Mouse (Mus musculus) liver, embryonic 13.5 days (tissue): ENCODE measurements around the gene Cdc26. TPM values are rescaled to one million over a fixed set of nuclear protein-coding genes. Genes with fewer than 3 reads are reported as not detected.

Source experiments
- polyA plus RNA-seq: library from polyadenylated mRNA; unstranded; fragments of >200 nt; fragmentation: Nextera tagmentation; extraction: Ambion mirVana; gene quantifications from 2 replicates; pipeline ENCODE4 v1.2.1, GENCODE M21; 2015

Gene Cdc26
- polyA plus RNA-seq, 1 experiment from 2014 or later: 77.7 TPM

Other genes with a start within 250 kb of the Cdc26 start
- 0.47 and 0.78 TPM in 2 replicates for gene Zfp37, start 177.6 kb downstream of the Cdc26 start, polyA plus RNA-seq
- 5.6 and 6.7 TPM in 2 replicates for gene Slc31a2, start 146.1 kb downstream of the Cdc26 start, polyA plus RNA-seq
- 15.5 and 15.7 TPM in 2 replicates for gene Fkbp15, start 48.1 kb downstream of the Cdc26 start, polyA plus RNA-seq
- 39.0 and 48.8 TPM in 2 replicates for gene Slc31a1, start 47.9 kb downstream of the Cdc26 start, polyA plus RNA-seq
- 13.1 and 15.2 TPM in 2 replicates for gene Prpf4, start 155 bp upstream of the Cdc26 start, polyA plus RNA-seq
- gene Rnf183, start 26.6 kb upstream of the Cdc26 start, polyA plus RNA-seq: not detected in 2 replicates
- 1.6 and 2.1 TPM in 2 replicates for gene Wdr31, start 62.3 kb upstream of the Cdc26 start, polyA plus RNA-seq
- 0.20 and 0.34 TPM in 2 replicates for gene Bspry, start 71.4 kb upstream of the Cdc26 start, polyA plus RNA-seq
- gene Hdhd3, start 94.8 kb upstream of the Cdc26 start, polyA plus RNA-seq: 6.3 and 7.1 TPM in 2 replicates
- gene Alad, start 111.3 kb upstream of the Cdc26 start, polyA plus RNA-seq: 616 and 657 TPM in 2 replicates
- 77.3 and 81.0 TPM in 2 replicates for gene Pole3, start 116.4 kb upstream of the Cdc26 start, polyA plus RNA-seq
- 0.14 and 0.23 TPM in 2 replicates for gene 4933430I17Rik, start 116.7 kb upstream of the Cdc26 start, polyA plus RNA-seq
- 5.7 and 5.9 TPM in 2 replicates for gene Rgs3, start 151.2 kb upstream of the Cdc26 start, polyA plus RNA-seq